Mouse (Mus musculus): ENCODE measurements around the gene Evc. TPM values are rescaled to one million over a fixed set of nuclear protein-coding genes. Genes with fewer than 3 reads are reported as not detected.

The Evc gene
- polyA plus RNA-seq (2014; fragmentation: Illumina TruSeq; extraction: RNeasy Lipid Tissue Mini Kit (QIAGEN cat#74804); ENCODE audit: low read depth, low replicate concordance) = 9.2 TPM

GRCm38 (mm10) chr5:37336485-37337105, at the start of gene Evc:
Gene Evc (minus strand): TSS chr5:37336894.

GRCm38 (mm10) chr5:37338288-37338687, 1.6 kb upstream of the Evc start, which contains the start of gene Evc2:
Gene Evc2 (plus strand): TSS chr5:37338499.

GRCm38 (mm10) chr5:37241651-37242151, 95.0 kb downstream of the Evc start, which contains the start of gene Crmp1:
Gene Crmp1 (plus strand): TSS chr5:37241940.

Other genes with a start within 250 kb of the Evc start
- gene Crmp1, start 95.0 kb downstream of the Evc start, polyA plus RNA-seq (2014; fragmentation: Illumina TruSeq; extraction: RNeasy Lipid Tissue Mini Kit (QIAGEN cat#74804); ENCODE audit: low read depth, low replicate concordance) = 0.55 TPM
- gene Evc2, start 1.6 kb upstream of the Evc start, polyA plus RNA-seq (2014; fragmentation: Illumina TruSeq; extraction: RNeasy Lipid Tissue Mini Kit (QIAGEN cat#74804); ENCODE audit: low read depth, low replicate concordance) = 8.5 TPM

All from heart, adult 10 weeks (tissue).